Mouse (Mus musculus) adrenal gland, postnatal 36 days (tissue): ENCODE results near the gene Hoxa9. TPM values are rescaled to one million over a fixed set of nuclear protein-coding genes. Genes with fewer than 3 reads are reported as not detected.
A peak's percentile ranks its signal among the peaks of the same experiment; 100 is the strongest.

Experiments used
- DNase-seq, 2 experiments: peaks; one replicate each; pipeline ENCODE4 v3.0.0; 2021; ENCODE audit warnings: mixed read lengths in 1 of 2
- total RNA-seq, 2 experiments: library from RNA; stranded (reverse); gene quantifications; 2 replicates each; pipeline ENCODE4 v1.2.3; 2021

Hoxa9 gene
- total RNA-seq, 2 experiments from 2014 or later: 0.56 to 1.3 TPM

- DNase-seq: no peak
These were observed 2.1 kb downstream of the Hoxa9 start for GRCm38 (mm10) chr6:52228475-52229465.

GRCm38 (mm10) chr6:52227470-52228222 is 3.2 kb downstream of the Hoxa9 start:
- DNase-seq: no peak

GRCm38 (mm10) chr6:52226569-52227257 is 4.2 kb downstream of the Hoxa9 start:
- DNase-seq: peak in 1 of 2 experiments; percentile 51

GRCm38 (mm10) chr6:52225612-52226568 is 5.0 kb downstream of the Hoxa9 start:
- peak in 1 of 2 experiments; percentile 64 for DNase-seq

- DNase-seq: no peak
These were observed 5.8 kb downstream of the Hoxa9 start for GRCm38 (mm10) chr6:52224895-52225611.

GRCm38 (mm10) chr6:52223939-52224760 is 6.7 kb downstream of the Hoxa9 start:
- DNase-seq: no peak

- no peak for DNase-seq
These were observed 8.2 kb downstream of the Hoxa9 start for GRCm38 (mm10) chr6:52222729-52223128.

- DNase-seq: no peak
These were observed 8.8 kb downstream of the Hoxa9 start for GRCm38 (mm10) chr6:52221993-52222685.

GRCm38 (mm10) chr6:52221337-52221992 is 9.4 kb downstream of the Hoxa9 start, which contains the start of gene Hoxa7:
Gene Hoxa7 (minus strand): TSS chr6:52221854.
- peak; percentile 88 to 92 for DNase-seq

- DNase-seq: no peak
These were observed 10.0 kb downstream of the Hoxa9 start for GRCm38 (mm10) chr6:52220865-52221310.

GRCm38 (mm10) chr6:52220003-52220864 is 10.7 kb downstream of the Hoxa9 start:
- no peak for DNase-seq

- DNase-seq: no peak
These were observed 11.5 kb downstream of the Hoxa9 start for GRCm38 (mm10) chr6:52219234-52219942.

- DNase-seq: no peak
These were observed 12.2 kb downstream of the Hoxa9 start for GRCm38 (mm10) chr6:52218643-52219215.

- no peak for DNase-seq
These were observed 12.8 kb downstream of the Hoxa9 start for GRCm38 (mm10) chr6:52217895-52218642.

GRCm38 (mm10) chr6:52217459-52217768 is 13.5 kb downstream of the Hoxa9 start:
- DNase-seq: peak; percentile 90 to 92
